Mouse (Mus musculus) megakaryocyte, embryonic 14.5 days (primary cell): ENCODE measurements around the gene Vash2.

Experiments
- FLI1 ChIP-seq: IDR thresholded peaks from 2 replicates; pipeline ENCODE4 v1.6.1; 2012; ENCODE audit warnings: low read length, inconsistent platforms, mixed read lengths
- GATA1 ChIP-seq: IDR thresholded peaks from 3 replicates; pipeline ENCODE4 v1.6.1; 2012; ENCODE audit warnings: mixed read lengths, low read length, inconsistent platforms, borderline replicate concordance

DNA sequence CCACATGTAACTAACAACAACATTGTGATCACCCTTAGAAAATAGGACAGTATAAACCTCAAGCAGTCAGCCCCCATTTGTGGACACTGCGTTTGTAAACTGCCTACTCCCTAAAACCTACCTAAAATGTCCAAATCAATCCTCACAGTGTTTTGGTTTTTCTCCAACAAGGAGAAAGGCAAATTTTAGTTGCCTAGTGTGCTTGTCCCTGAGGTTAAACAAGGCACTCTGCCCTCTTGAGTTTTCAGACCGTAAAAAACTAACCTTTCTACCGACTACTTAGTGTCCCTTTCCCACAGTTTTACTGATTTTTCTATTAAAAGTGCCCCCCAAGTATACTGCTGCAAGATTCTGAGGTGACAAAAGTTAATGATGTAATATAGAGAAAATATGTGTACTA, 51.8 kb downstream of the Vash2 start:
- TF ChIP-seq GATA1 = no peak
- TF ChIP-seq FLI1 = no peak
